Mouse (Mus musculus) lung, embryonic 15.5 days (tissue): ENCODE data around the gene Snx22. TPM values are rescaled to one million over a fixed set of nuclear protein-coding genes. Genes with fewer than 3 reads are reported as not detected.

Experiments
- ATAC-seq: fragments of 200-750 bp; cut with Nextera tagmentation; 2 replicates; pipeline ENCODE4 v1.8.0; 2017; ENCODE audit warnings: moderate number of reproducible peaks, borderline replicate concordance; ENCODE audit not compliant: low FRiP score, low TSS enrichment; ENCODE audit errors: extremely low read depth
- H3K27ac ChIP-seq: fragments of 300-500 bp; sonication (generic); 2 replicates; pipeline ENCODE4 v1.5.1; 2015; ENCODE audit warnings: moderate library complexity, mild to moderate bottlenecking, inconsistent platforms
- H3K27me3 ChIP-seq: fragments of 300-500 bp; sonication (generic); 2 replicates; pipeline ENCODE4 v1.6.1; 2015; ENCODE audit warnings: inconsistent platforms
- H3K36me3 ChIP-seq: fragments of 300-500 bp; sonication (generic); 2 replicates; pipeline ENCODE4 v1.6.1; 2015; ENCODE audit warnings: inconsistent platforms
- H3K4me1 ChIP-seq: fragments of 300-500 bp; sonication (generic); 2 replicates; pipeline ENCODE4 v1.6.1; 2015; ENCODE audit warnings: inconsistent platforms
- H3K4me2 ChIP-seq: fragments of 300-500 bp; sonication (generic); 2 replicates; pipeline ENCODE4 v1.6.1; 2015; ENCODE audit warnings: inconsistent platforms, mild to moderate bottlenecking, moderate library complexity
- H3K4me3 ChIP-seq: fragments of 300-500 bp; sonication (generic); 2 replicates; pipeline ENCODE4 v1.5.1; 2015; ENCODE audit warnings: mild to moderate bottlenecking, inconsistent platforms
- H3K9ac ChIP-seq: fragments of 300-500 bp; sonication (generic); 2 replicates; pipeline ENCODE4 v1.6.1; 2015; ENCODE audit warnings: inconsistent platforms
- H3K9me3 ChIP-seq: fragments of 300-500 bp; sonication (generic); 2 replicates; pipeline ENCODE4 v1.6.1; 2016; ENCODE audit warnings: inconsistent platforms
- WGBS: fragments of 180-500 bp; shearing (Covaris S2); methylation state at CpG from one replicate; pipeline ENCODE4 v1.1.7; 2015; 5-methylcytosine and 5-hydroxymethylcytosine counted together
- polyA plus RNA-seq: library from polyadenylated mRNA; unstranded; fragments of >200 nt; fragmentation: Nextera tagmentation; extraction: Ambion mirVana; gene quantifications from 2 replicates; pipeline ENCODE4 v1.2.1, GENCODE M21; 2015

Gene Snx22
- polyA plus RNA-seq, 1 experiment from 2014 or later = 9.8 TPM

DNA sequence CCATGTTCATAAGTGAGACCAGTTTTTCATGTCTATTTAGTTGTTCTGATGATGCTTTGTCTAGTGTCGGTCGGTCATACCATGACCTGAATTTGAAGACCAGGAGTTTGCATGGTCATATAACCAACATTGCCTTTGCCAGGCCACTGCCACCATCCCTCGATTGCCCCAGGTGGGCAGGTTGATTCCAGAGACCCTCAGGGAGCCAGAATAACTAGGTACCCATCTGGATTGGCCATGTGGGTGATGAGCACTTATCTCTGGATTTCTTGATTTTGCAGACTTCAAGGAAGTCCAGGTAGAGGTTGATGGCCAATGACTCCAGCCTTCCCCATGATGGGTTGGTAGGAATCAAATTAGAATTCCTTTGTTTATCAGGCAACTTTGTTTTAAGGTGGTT lies 26.3 kb downstream of the Snx22 start:
- Histone ChIP-seq H3K4me2 (no peak overlapping the region), H3K9me3 (no peaks in the 10 kb centered on the region), H3K9ac (no peak overlapping the region), H3K4me3 (no peak overlapping the region), H3K36me3 (peaks cover 19% of the 10 kb centered on the region; the same call in 1 of the 2 replicates), H3K4me1 (no peaks in the 10 kb centered on the region), H3K27ac (no peak overlapping the region), H3K27me3 (no peaks in the 10 kb centered on the region)
- 90% methylated on average over 3 of the region's 3 CpGs for WGBS
- ATAC-seq = no peak

DNA sequence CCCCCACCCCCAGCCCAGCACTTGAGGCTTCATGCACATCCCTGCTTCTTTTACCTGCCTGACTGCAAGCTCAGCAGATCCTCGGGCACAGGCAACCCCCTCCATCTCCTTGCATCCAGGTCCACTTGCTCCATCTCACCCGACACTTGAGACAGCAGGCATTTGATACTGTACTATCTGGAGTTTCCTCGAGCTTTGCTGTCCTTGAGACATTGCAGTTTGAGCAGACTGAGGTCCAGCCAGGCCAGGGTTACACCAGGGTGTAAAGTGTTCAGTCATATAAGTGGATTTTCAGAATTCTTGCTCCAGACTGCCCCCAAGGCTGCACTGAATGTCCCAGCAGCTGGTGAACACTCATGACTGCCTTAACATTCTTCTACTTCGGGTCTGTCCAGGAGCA lies 27.2 kb downstream of the Snx22 start:
- Histone ChIP-seq H3K27ac (no peak overlapping the region), H3K4me1 (no peaks in the 10 kb centered on the region), H3K27me3 (no peaks in the 10 kb centered on the region), H3K9me3 (no peaks in the 10 kb centered on the region), H3K4me2 (no peak overlapping the region), H3K36me3 (peaks cover 19% of the 10 kb centered on the region; the same call in 1 of the 2 replicates), H3K9ac (no peak overlapping the region), H3K4me3 (no peak overlapping the region)
- 48% methylated on average over 4 of the region's 4 CpGs for WGBS
- ATAC-seq = no peak

DNA sequence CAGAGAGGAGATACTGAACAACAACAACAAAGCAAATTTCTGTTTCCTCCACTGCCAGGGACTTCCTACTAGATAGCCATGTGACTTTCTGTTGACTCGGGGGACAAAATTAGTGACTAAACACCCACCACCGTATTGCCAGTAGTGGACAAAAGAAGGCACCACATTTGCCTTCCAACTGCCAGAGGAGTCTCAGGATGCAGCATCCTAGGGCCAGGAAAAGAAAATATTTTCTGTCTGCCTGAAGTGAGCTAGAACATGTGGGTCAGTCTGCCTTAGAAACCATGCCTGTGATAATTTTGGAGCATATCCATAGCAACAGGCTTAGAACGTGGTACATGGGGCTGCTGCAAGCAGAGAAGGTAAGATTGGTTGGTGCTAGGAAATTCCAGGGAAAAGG lies 28.7 kb downstream of the Snx22 start:
- Histone ChIP-seq H3K9ac (no peak overlapping the region), H3K36me3 (peaks cover 19% of the 10 kb centered on the region; the same call in 1 of the 2 replicates), H3K27me3 (no peaks in the 10 kb centered on the region), H3K27ac (no peak overlapping the region), H3K4me3 (no peak overlapping the region), H3K4me2 (no peak overlapping the region), H3K9me3 (no peaks in the 10 kb centered on the region), H3K4me1 (no peaks in the 10 kb centered on the region)
- ATAC-seq = no peak
- 81% methylated on average over 3 of the region's 3 CpGs for WGBS

DNA sequence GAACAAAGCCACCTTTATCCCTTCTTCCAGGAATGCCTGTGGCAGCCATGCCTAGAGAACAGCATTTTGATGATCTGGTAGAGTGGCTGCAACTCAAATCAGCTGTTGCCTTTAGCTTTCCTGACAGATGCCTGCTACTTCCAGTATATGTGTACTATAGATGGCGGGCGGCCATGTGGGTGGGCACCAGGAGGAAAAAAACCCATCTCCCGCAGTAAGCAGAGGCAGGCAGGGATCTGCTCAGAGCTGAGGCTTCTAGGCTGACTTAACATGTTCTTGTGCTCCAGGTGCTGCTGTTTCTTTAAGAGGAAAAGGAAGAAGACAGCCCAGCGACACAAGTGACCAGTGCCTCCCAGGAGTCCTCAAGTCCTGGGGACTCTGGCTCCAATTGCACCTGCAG lies 30.2 kb downstream of the Snx22 start:
- Histone ChIP-seq H3K9me3 (no peaks in the 10 kb centered on the region), H3K27me3 (no peaks in the 10 kb centered on the region), H3K4me2 (no peak overlapping the region), H3K9ac (no peak overlapping the region), H3K4me3 (no peak overlapping the region), H3K27ac (no peak overlapping the region), H3K36me3 (peaks cover 19% of the 10 kb centered on the region; the same call in 1 of the 2 replicates), H3K4me1 (no peaks in the 10 kb centered on the region)
- WGBS = 81% methylated on average over 4 of the region's 4 CpGs
- no peak for ATAC-seq

DNA sequence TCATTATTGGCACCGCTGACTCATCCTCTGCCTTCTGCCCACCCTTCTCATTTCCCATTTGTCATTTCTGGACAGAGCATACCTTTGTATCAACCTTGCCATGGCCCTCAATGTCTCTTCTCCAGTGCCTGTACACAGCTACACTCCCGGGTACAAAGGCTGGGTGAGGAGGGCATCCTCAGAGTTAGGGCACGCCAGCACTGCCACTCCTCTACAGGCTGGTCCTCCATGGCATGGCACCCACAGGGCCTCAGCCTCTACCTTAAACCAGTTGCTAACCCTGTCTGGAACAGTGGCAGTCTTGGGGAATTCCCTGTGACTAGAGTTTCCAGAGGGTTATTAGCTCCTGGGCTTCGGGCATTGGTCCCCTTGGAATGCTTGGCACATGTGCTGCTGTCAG lies 30.9 kb downstream of the Snx22 start:
- Histone ChIP-seq H3K4me3 (no peak overlapping the region), H3K4me1 (no peaks in the 10 kb centered on the region), H3K36me3 (peaks cover 19% of the 10 kb centered on the region; the same call in 1 of the 2 replicates)

DNA sequence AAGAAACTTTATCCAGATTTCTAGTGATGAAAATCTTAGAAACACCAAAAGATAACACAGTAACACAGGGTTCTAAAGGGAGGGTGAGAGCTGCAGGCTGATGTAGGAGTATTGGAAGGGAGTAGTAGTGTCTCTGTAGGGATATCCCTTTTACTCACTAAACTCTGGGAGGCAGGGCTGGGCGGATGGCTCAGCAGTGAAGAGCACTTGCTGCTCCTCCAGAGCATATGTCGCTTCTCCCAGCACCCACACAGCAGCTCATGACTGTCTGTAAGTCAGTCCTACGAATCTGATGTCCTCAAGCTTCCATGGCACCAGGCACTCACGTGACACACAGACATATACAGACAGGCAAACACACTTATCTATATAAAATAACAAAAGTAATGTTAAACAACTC lies 31.4 kb downstream of the Snx22 start:
- H3K27me3 ChIP-seq = no peaks in the 10 kb centered on the region
- 76% methylated on average over 4 of the region's 4 CpGs for WGBS
- H3K4me3 ChIP-seq = no peak overlapping the region
- H3K4me2 ChIP-seq = no peak overlapping the region
- H3K9ac ChIP-seq = no peak overlapping the region
- H3K36me3 ChIP-seq = peaks cover 19% of the 10 kb centered on the region; the same call in 1 of the 2 replicates
- no peak overlapping the region for H3K27ac ChIP-seq
- no peaks in the 10 kb centered on the region for H3K4me1 ChIP-seq
- ATAC-seq = no peak
- no peaks in the 10 kb centered on the region for H3K9me3 ChIP-seq

More for the DNA sequence above, 30.9 kb downstream of the Snx22 start:
- ATAC-seq = no peak
- no peaks in the 10 kb centered on the region for H3K9me3 ChIP-seq
- no peak overlapping the region for H3K9ac ChIP-seq
- no peak overlapping the region for H3K27ac ChIP-seq
- no peaks in the 10 kb centered on the region for H3K27me3 ChIP-seq
- WGBS = 89% methylated on average over 4 of the region's 4 CpGs
- no peak overlapping the region for H3K4me2 ChIP-seq

DNA sequence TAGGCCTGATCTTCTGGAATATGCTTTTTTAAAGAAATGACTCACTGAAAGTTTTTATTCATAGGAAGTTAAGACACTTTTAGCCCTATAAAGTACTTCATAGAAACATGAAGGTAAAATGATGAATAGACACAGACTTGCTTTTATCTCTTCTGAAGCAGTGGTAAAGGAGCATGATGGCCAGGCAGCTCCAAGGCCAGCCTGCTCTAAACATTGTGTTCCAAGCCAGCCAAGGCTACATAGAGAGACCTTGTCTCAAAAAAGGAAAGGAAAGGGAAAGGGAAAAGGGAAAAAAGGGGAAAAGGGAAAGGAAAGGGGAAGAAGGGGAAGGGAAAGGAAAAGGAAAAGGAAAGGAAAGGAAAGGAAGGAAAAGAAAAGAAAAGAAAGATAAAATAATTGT lies 48.9 kb downstream of the Snx22 start:
- no peak overlapping the region for H3K4me2 ChIP-seq
- no peaks in the 10 kb centered on the region for H3K9me3 ChIP-seq
- H3K27ac ChIP-seq = no peak overlapping the region
- H3K27me3 ChIP-seq = no peaks in the 10 kb centered on the region
- no peak overlapping the region for H3K9ac ChIP-seq
- no peaks in the 10 kb centered on the region for H3K4me1 ChIP-seq
- H3K4me3 ChIP-seq = no peak overlapping the region
- peaks cover 9% of the 10 kb centered on the region for H3K36me3 ChIP-seq
- ATAC-seq = no peak

Other genes starting within 250 kb of the Snx22 start
- 6.2 and 6.4 TPM in 2 replicates for gene Zfp609, start 242.2 kb downstream of the Snx22 start, polyA plus RNA-seq
- 258 and 259 TPM in 2 replicates for gene Pclaf, start 179.5 kb downstream of the Snx22 start, polyA plus RNA-seq
- 31.5 and 32.3 TPM in 2 replicates for gene Trip4, start 160.9 kb downstream of the Snx22 start, polyA plus RNA-seq
- 13.6 and 14.7 TPM in 2 replicates for gene Csnk1g1, start 160.8 kb downstream of the Snx22 start, polyA plus RNA-seq
- gene Ppib, start 9.5 kb downstream of the Snx22 start, polyA plus RNA-seq = 655 and 682 TPM in 2 replicates
- 117 and 126 TPM in 2 replicates for gene Snx1, start 56.9 kb upstream of the Snx22 start, polyA plus RNA-seq
- gene Ciao2a, start 56.9 kb upstream of the Snx22 start, polyA plus RNA-seq = 148 and 149 TPM in 2 replicates
- 14.9 and 16.8 TPM in 2 replicates for gene Dapk2, start 88.5 kb upstream of the Snx22 start, polyA plus RNA-seq